Mouse (Mus musculus) spleen, adult 10 weeks (tissue): ENCODE results near the gene Prss54. TPM values are rescaled to one million over a fixed set of nuclear protein-coding genes. Genes with fewer than 3 reads are reported as not detected.

Source experiments
- polyA plus RNA-seq: library from polyadenylated mRNA; stranded (reverse); fragments of 350-450 nt; fragmentation: Illumina TruSeq; extraction: RNeasy Lipid Tissue Mini Kit (QIAGEN cat#74804); gene quantifications from one replicate; pipeline ENCODE4 v1.2.3, GENCODE M21; 2015; ENCODE audit warnings: low replicate concordance; ENCODE audit not compliant: insufficient read depth

The Prss54 gene
- polyA plus RNA-seq, result not detected

DNA sequence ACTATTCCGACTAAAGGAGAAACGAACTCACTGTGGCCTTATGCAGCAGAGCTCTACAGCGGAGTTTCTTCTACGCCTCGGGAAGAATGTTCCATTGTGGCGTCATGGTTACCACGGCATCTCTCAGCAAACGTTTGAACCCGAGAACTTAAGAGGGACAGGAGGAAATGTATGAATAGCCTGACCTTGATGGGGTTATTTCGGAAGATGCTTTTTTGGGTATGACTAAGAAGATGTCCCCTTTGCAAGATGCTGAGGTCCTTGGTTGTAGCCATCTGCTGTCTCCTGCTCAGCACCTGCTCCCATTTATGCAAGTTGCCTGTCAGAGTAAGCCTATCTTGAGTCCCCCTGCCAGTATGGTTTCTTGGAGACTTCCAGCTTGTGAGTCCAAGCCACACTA is at the start of gene Prss54:
Gene Prss54 (minus strand): TSS at position 101 of the 400 bp plus-strand sequence.

DNA sequence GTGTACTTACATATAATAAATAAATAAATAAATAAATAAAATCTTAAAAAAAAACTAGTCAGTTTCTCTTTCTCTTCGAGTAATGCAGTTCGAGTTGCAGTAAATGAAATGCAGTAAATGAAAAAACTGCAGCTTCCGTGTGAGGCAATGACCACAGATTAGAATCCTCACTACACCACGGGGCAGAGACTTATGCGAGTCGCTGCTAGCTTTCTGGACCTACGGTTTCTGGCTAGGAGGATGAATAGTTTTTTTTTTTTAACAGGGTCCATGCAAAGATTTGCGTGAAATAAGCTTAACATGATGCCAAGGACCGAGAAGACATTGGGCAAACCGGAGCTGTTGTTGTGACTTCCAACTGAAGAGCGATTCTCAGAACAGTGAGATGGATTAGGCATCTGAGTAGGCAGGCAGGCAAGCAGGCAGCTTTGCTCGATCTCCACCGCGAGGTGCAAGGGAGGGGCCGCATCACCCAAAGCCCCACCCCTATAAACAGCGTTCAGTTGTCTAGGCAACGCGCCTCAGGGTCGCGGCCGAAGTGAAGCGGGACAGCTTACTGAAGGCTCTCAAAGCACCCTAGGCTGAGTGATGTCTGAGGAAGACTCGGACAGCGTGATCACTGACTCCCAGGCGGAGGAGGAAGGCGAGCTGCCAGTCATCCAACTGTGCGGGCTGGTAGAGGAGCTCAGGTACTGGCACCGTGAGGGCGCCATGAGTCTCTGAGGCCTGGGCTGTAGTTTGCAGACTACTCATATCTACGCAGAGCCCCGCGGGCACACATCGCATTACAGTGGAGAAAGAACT is 42.4 kb downstream of the Prss54 start, which contains the start of gene Ccdc113:
Gene Ccdc113 (plus strand): TSS at position 502 of the 804 bp plus-strand sequence.

Other genes starting within 250 kb of the Prss54 start
- gene Zfp319, start 244.4 kb downstream of the Prss54 start, polyA plus RNA-seq, result 6.6 TPM
- gene Usb1, start 244.1 kb downstream of the Prss54 start, polyA plus RNA-seq, result 24.3 TPM
- gene Mmp15, start 224.1 kb downstream of the Prss54 start, polyA plus RNA-seq, result 1.1 TPM
- gene Cfap20, start 141.5 kb downstream of the Prss54 start, polyA plus RNA-seq, result 46.9 TPM
- gene Csnk2a2, start 86.3 kb downstream of the Prss54 start, polyA plus RNA-seq, result 111 TPM
- not detected for gene Ccdc113, start 42.3 kb downstream of the Prss54 start, polyA plus RNA-seq
- gene Gins3, start 57.1 kb upstream of the Prss54 start, polyA plus RNA-seq, result 13.2 TPM
- gene Ndrg4, start 100.6 kb upstream of the Prss54 start, polyA plus RNA-seq, result 0.58 TPM
- gene Setd6, start 139.5 kb upstream of the Prss54 start, polyA plus RNA-seq, result 46.1 TPM
- 165 TPM for gene Cnot1, start 231.1 kb upstream of the Prss54 start, polyA plus RNA-seq
- gene Sap18b, start 249.0 kb upstream of the Prss54 start, polyA plus RNA-seq, result 8.9 TPM